Mouse (Mus musculus) liver, adult 2 months (tissue): ENCODE results near the gene Cd86. TPM values are rescaled to one million over a fixed set of nuclear protein-coding genes. Genes with fewer than 3 reads are reported as not detected.
A peak's percentile ranks its signal among the peaks of the same experiment; 100 is the strongest.

Experiments
- DNase-seq: peaks from one replicate; pipeline ENCODE4 v3.0.0-alpha.2; 2011; ENCODE audit warnings: low read depth, low spot score; ENCODE audit errors: extremely low read depth
- H3K27ac ChIP-seq: fragments of 200-500 bp; replicated peaks from 2 replicates; pipeline ENCODE4 v1.5.1; 2012; ENCODE audit warnings: low read depth, mild to moderate bottlenecking, control low read depth, inconsistent platforms, low read length; ENCODE audit not compliant: insufficient read depth
- H3K27me3 ChIP-seq: fragments of 200-500 bp; 2 replicates; pipeline ENCODE4 v1.6.1; 2012; ENCODE audit warnings: mild to moderate bottlenecking, moderate library complexity, low read length, inconsistent platforms; ENCODE audit not compliant: control insufficient read depth, insufficient read depth
- H3K36me3 ChIP-seq: fragments of 200-500 bp; 2 replicates; pipeline ENCODE4 v1.6.1; 2012; ENCODE audit warnings: low read length, inconsistent platforms; ENCODE audit not compliant: control insufficient read depth, insufficient read depth
- H3K4me1 ChIP-seq: fragments of 200-500 bp; 2 replicates; pipeline ENCODE4 v1.6.1; 2011; ENCODE audit warnings: low read length; ENCODE audit not compliant: control insufficient read depth, insufficient read depth
- H3K4me3 ChIP-seq: fragments of 200-500 bp; 2 replicates; pipeline ENCODE4 v1.5.1; 2011; ENCODE audit warnings: low read depth, mild to moderate bottlenecking, control low read depth, low read length, moderate library complexity; ENCODE audit not compliant: insufficient read depth
- H3K79me2 ChIP-seq: fragments of 200-500 bp; 2 replicates; pipeline ENCODE4 v1.6.1; 2012; ENCODE audit warnings: inconsistent platforms, mild to moderate bottlenecking, low read length, moderate library complexity; ENCODE audit not compliant: control insufficient read depth, insufficient read depth
- H3K9ac ChIP-seq: fragments of 200-500 bp; 2 replicates; pipeline ENCODE4 v1.6.1; 2012; ENCODE audit warnings: low read depth, mild to moderate bottlenecking, control low read depth, inconsistent platforms, low read length
- CTCF ChIP-seq: fragments of 200-500 bp; IDR thresholded peaks from 2 replicates; pipeline ENCODE4 v1.5.1; 2011; ENCODE audit warnings: low read depth, low read length, control low read depth
- POLR2A ChIP-seq: fragments of 200-500 bp; IDR thresholded peaks from 2 replicates; pipeline ENCODE4 v1.6.1; 2011; ENCODE audit warnings: low read length, control low read depth; ENCODE audit not compliant: insufficient read depth; ENCODE audit errors: extremely low read depth
- WGBS: fragments of 180-500 bp; shearing (Covaris S2); methylation state at CpG from one replicate; pipeline ENCODE4 v1.1.7; 2018; 5-methylcytosine and 5-hydroxymethylcytosine counted together
- polyA plus RNA-seq: library from polyadenylated mRNA; depleted of rRNA; stranded (reverse); fragments of >200 nt; gene quantifications from 2 replicates; pipeline ENCODE4 v1.2.3, GENCODE M21; 2012
- total RNA-seq: library from RNA; depleted of rRNA; stranded (reverse); fragments of >200 nt; gene quantifications from 2 replicates; pipeline ENCODE4 v1.2.3, GENCODE M21; 2014

Cd86 gene
- total and polyA plus RNA-seq, 2 experiments, result 0.99 to 5.3 TPM

DNA sequence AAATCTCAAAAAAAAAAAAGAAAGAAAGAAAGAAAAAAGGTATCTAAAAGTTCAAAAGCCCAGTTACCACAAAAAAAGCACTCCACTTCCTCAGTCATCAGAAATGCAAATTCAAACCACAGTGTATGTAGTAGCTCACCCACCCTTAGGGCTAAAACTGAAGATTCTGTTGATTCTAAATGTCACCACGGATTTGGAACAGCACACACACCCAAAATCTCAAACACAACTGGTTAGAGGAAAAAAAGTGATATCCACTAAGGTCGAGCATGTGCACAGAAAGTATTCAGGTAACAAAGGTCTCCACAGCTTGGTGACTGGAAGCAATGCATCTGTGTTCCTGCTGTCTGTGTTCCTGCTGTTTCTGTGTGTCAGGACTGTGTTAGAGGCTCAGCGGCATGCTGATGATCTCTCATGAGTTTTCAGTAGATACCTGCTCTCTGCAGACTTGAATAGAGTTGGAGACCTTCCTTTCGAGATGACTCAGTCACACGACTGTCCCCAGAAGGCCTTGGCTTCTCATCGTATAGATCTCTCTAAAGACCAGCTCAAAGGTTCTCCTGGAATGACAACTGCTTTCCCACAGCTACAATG is 18.5 kb upstream of the Cd86 start:
- H3K36me3 ChIP-seq, result no peaks in the 10 kb centered on the region
- no peak for TF ChIP-seq CTCF
- no peak overlapping the region for H3K27ac ChIP-seq
- no peak overlapping the region for H3K4me3 ChIP-seq
- no peaks in the 10 kb centered on the region for H3K4me1 ChIP-seq
- H3K9ac ChIP-seq, result no peak overlapping the region
- no peaks in the 10 kb centered on the region for H3K79me2 ChIP-seq
- no peaks in the 10 kb centered on the region for H3K27me3 ChIP-seq
- 70% methylated on average over 6 of the region's 6 CpGs for WGBS
- no peak for DNase-seq

- H3K27ac ChIP-seq, result no peak overlapping the region
- TF ChIP-seq CTCF, result no peak
- TF ChIP-seq POLR2A, result no peak
- WGBS, result 89% methylated on average over 3 of the region's 3 CpGs
Observed at GRCm38 (mm10) chr16:36681829-36682228, 15.9 kb upstream of the Cd86 start.

DNA sequence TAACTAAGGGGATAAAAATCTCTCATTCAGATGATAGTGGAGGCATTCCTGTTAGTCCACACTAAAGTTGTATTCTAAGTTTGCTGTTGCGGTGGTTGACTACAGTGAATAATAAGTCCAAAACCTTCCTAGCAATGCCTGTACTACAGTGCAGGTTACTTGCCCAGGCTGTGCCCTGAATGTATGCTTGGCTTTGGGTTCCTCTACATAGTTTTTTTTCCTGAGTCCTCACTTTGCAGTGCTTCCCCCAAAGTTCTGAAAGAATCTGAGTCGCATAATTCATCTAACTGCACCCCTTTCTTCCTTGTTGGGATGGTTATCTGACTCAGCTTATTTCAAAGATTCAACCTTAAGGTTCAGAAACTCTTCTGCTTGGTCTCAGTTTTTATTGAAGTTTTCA is 10.0 kb upstream of the Cd86 start:
- Histone ChIP-seq H3K27me3 (no peaks in the 10 kb centered on the region), H3K36me3 (no peaks in the 10 kb centered on the region), H3K27ac (no peak overlapping the region), H3K4me1 (no peaks in the 10 kb centered on the region), H3K9ac (no peak overlapping the region), H3K79me2 (no peaks in the 10 kb centered on the region), H3K4me3 (no peak overlapping the region)
- 90% methylated on average over 2 of the region's 2 CpGs for WGBS
- TF ChIP-seq POLR2A, result no peak
- no peak for TF ChIP-seq CTCF
- no peak for DNase-seq

More at GRCm38 (mm10) chr16:36681829-36682228, 15.9 kb upstream of the Cd86 start:
- Histone ChIP-seq H3K36me3 (no peaks in the 10 kb centered on the region), H3K79me2 (no peaks in the 10 kb centered on the region), H3K27me3 (no peaks in the 10 kb centered on the region), H3K4me3 (no peak overlapping the region), H3K4me1 (no peaks in the 10 kb centered on the region), H3K9ac (no peak overlapping the region)
- no peak for DNase-seq

DNA sequence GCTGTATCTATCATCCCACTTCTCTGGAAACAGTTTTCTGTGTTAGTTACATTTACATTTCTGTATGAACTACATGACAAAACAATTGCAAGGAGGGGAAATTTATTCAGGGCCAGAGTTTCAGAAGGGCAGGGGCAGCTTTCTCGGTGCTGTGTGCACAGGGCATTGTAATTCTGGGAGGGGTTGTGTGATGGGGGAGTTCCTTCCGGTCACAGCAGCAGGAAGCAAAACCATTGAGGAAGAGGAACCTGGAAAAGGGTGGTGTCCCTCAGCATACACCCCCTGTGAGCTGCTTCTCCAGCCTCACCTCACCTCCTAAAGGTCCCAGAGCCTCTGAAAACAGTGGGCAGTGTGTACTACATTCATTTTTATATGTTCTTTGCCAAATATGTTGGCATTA is 9.4 kb upstream of the Cd86 start:
- H3K9ac ChIP-seq, result no peak overlapping the region
- no peaks in the 10 kb centered on the region for H3K79me2 ChIP-seq
- WGBS, result 38% methylated on average over 2 of the region's 2 CpGs
- no peaks in the 10 kb centered on the region for H3K4me1 ChIP-seq
- no peaks in the 10 kb centered on the region for H3K36me3 ChIP-seq
- no peaks in the 10 kb centered on the region for H3K27me3 ChIP-seq
- H3K4me3 ChIP-seq, result no peak overlapping the region
- no peak for DNase-seq
- H3K27ac ChIP-seq, result no peak overlapping the region
- TF ChIP-seq CTCF (no peak), POLR2A (no peak)

- no peak for TF ChIP-seq POLR2A
- no peak for TF ChIP-seq CTCF
- H3K4me1 ChIP-seq, result no peaks in the 10 kb centered on the region
- no peak for DNase-seq
- H3K36me3 ChIP-seq, result no peaks in the 10 kb centered on the region
- H3K9ac ChIP-seq, result no peak overlapping the region
- no peaks in the 10 kb centered on the region for H3K27me3 ChIP-seq
- 76% methylated on average over 7 of the region's 7 CpGs for WGBS
- no peak overlapping the region for H3K27ac ChIP-seq
- H3K79me2 ChIP-seq, result no peaks in the 10 kb centered on the region
- no peak overlapping the region for H3K4me3 ChIP-seq
Observed at GRCm38 (mm10) chr16:36674457-36675204, 8.8 kb upstream of the Cd86 start.

DNA sequence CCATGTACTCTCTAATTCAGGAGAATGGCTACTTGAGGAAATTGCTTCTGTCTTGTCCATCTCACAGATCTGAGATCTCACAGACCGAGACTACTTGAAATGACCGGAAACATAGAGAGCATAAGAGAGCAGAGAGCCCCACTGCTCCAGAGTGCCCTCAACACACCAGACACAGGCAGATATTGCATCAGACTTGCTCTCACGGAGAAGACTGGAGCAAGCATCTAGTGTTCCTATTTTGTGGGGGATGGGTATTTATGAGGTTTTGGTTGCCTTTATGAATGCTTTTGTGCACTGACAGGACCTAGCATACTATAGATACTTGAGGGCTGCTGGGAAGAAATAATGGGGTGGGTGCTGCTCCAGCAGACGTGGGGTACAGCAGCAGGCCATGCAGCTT is 7.3 kb upstream of the Cd86 start:
- 71% methylated on average over 4 of the region's 4 CpGs for WGBS
- peak; percentile 34 for DNase-seq
- H3K4me1 ChIP-seq, result no peaks in the 10 kb centered on the region
- H3K9ac ChIP-seq, result no peak overlapping the region
- no peak for TF ChIP-seq CTCF
- no peaks in the 10 kb centered on the region for H3K36me3 ChIP-seq
- no peak overlapping the region for H3K4me3 ChIP-seq
- no peaks in the 10 kb centered on the region for H3K79me2 ChIP-seq
- H3K27me3 ChIP-seq, result no peaks in the 10 kb centered on the region
- H3K27ac ChIP-seq, result no peak overlapping the region
